Mouse (Mus musculus) liver, embryonic 14.5 days (tissue): ENCODE data around the gene 1700016K19Rik. TPM values are rescaled to one million over a fixed set of nuclear protein-coding genes. Genes with fewer than 3 reads are reported as not detected.

Experiments
- ATAC-seq: fragments of 200-750 bp; cut with Nextera tagmentation; 2 replicates; pipeline ENCODE4 v1.8.0; 2017; ENCODE audit warnings: moderate number of reproducible peaks, mild to moderate bottlenecking, moderate library complexity; ENCODE audit not compliant: insufficient read depth
- DNase-seq, 3 experiments: peaks; one replicate each; pipeline ENCODE4 v3.0.0-alpha.2; 2012 to 2013; ENCODE audit warnings: low read depth in 3 of 3, low spot score in 3 of 3
- H3K27ac ChIP-seq: fragments of 300-500 bp; sonication (generic); 2 replicates; pipeline ENCODE4 v1.5.1; 2014; ENCODE audit warnings: moderate library complexity, mild to moderate bottlenecking, control low read depth, inconsistent platforms
- H3K27me3 ChIP-seq: fragments of 300-500 bp; sonication (generic); 2 replicates; pipeline ENCODE4 v1.6.1; 2014; ENCODE audit warnings: mild to moderate bottlenecking, low read length, moderate library complexity; ENCODE audit not compliant: control insufficient read depth, insufficient read depth
- H3K36me3 ChIP-seq: fragments of 300-500 bp; sonication (generic); replicated peaks from 2 replicates; pipeline ENCODE4 v1.6.1; 2014; ENCODE audit warnings: low read depth; ENCODE audit not compliant: control insufficient read depth, insufficient read depth
- H3K4me1 ChIP-seq, 2 experiments: fragments of 200-500 bp in 1 of 2; fragments of 300-500 bp in 1 of 2; sonication (generic) in 1 of 2; replicated peaks; 2 replicates each; pipeline ENCODE4 v1.6.1; 2012 to 2014; ENCODE audit warnings: antibody characterized with exemption in 1 of 2, inconsistent platforms in 1 of 2, low read length in 1 of 2; ENCODE audit not compliant: control insufficient read depth in 2 of 2, insufficient read depth in 2 of 2
- H3K4me2 ChIP-seq: fragments of 300-500 bp; sonication (generic); 2 replicates; pipeline ENCODE4 v1.6.1; 2014; ENCODE audit warnings: low read depth, mild to moderate bottlenecking, control low read depth, moderate library complexity
- H3K4me3 ChIP-seq, 2 experiments: fragments of 200-500 bp in 1 of 2; fragments of 300-500 bp in 1 of 2; sonication (generic) in 1 of 2; 2 replicates each; pipeline ENCODE4 v1.5.1; 2012 to 2014; ENCODE audit warnings: low read depth in 2 of 2, low read length in 2 of 2, mild to moderate bottlenecking in 2 of 2, control low read depth in 1 of 2, inconsistent platforms in 1 of 2, moderate library complexity in 1 of 2; ENCODE audit not compliant: insufficient read depth in 1 of 2
- H3K9ac ChIP-seq: fragments of 300-500 bp; sonication (generic); replicated peaks from 2 replicates; pipeline ENCODE4 v1.6.1; 2014; ENCODE audit warnings: mild to moderate bottlenecking, control low read depth, moderate library complexity
- H3K9me3 ChIP-seq: fragments of 300-500 bp; sonication (generic); 2 replicates; pipeline ENCODE4 v1.6.1; 2016; ENCODE audit warnings: low read length, mixed read lengths; ENCODE audit not compliant: control insufficient read depth
- CTCF ChIP-seq: IDR thresholded peaks from 2 replicates; pipeline ENCODE4 v1.5.1; 2016; ENCODE audit warnings: antibody characterized with exemption, low read depth, control low read depth
- EP300 ChIP-seq: IDR thresholded peaks from 2 replicates; pipeline ENCODE4 v1.6.1; 2016; ENCODE audit warnings: antibody characterized with exemption, low read depth
- WGBS: fragments of 180-500 bp; shearing (Covaris S2); extraction: QIAGEN DNeasy Blood & Tissue Kit; methylation state at CpG from one replicate; pipeline ENCODE4 v1.1.7; 2014; ENCODE audit not compliant: insufficient replicate concordance; 5-methylcytosine and 5-hydroxymethylcytosine counted together
- polyA plus RNA-seq, 2 experiments: library from polyadenylated mRNA; depleted of rRNA in 1 of 2; stranded (reverse) in 1 of 2; unstranded in 1 of 2; fragments of >200 nt; fragmentation: Nextera tagmentation in 1 of 2; extraction: Ambion mirVana in 1 of 2; gene quantifications; 2 replicates each; pipeline versions ENCODE4 v1.2.1 to v1.2.3; 2012 to 2014

1700016K19Rik gene
- polyA plus RNA-seq, 2 experiments, result not detected

DNA sequence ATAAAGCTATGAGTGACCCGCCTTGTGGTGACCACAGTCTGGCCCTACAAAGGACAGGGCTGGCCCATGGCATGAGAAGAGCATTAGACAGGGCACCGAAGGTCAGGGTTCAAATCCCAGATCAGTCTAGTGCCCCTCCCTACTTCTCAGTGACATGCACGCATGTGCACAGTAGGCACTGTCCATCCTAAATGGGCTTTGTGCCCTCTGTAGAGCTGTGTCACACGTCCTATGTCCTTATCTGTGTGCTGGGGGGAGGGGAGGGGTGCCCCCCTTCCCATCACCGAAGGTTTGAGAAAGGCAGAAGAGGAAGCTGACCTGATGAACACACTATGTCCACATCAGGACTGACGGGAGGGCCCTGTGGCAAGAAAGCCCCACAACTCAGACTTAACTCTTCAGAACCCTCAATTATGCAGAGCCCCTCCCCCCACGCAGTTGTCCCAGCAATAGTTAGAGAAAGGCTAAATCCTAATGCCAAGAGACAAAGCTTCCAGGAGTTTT is 25.4 kb downstream of the 1700016K19Rik start:
- 37% methylated on average over 7 of the region's 7 CpGs for WGBS
- DNase-seq (no peak), ATAC-seq (no peak)
- Histone ChIP-seq H3K9ac (no peak overlapping the region), H3K4me1 (peaks cover 0 to 5% of the 10 kb centered on the region in 2 experiments; a peak in 2 of 4 replicates), H3K36me3 (no peaks in the 10 kb centered on the region), H3K27me3 (peaks cover 25% of the 10 kb centered on the region), H3K9me3 (no peaks in the 10 kb centered on the region), H3K27ac (no peak overlapping the region), H3K4me2 (no peak overlapping the region), H3K4me3 (no peak overlapping the region)
- no peak for TF ChIP-seq EP300
- no peak for TF ChIP-seq CTCF

DNA sequence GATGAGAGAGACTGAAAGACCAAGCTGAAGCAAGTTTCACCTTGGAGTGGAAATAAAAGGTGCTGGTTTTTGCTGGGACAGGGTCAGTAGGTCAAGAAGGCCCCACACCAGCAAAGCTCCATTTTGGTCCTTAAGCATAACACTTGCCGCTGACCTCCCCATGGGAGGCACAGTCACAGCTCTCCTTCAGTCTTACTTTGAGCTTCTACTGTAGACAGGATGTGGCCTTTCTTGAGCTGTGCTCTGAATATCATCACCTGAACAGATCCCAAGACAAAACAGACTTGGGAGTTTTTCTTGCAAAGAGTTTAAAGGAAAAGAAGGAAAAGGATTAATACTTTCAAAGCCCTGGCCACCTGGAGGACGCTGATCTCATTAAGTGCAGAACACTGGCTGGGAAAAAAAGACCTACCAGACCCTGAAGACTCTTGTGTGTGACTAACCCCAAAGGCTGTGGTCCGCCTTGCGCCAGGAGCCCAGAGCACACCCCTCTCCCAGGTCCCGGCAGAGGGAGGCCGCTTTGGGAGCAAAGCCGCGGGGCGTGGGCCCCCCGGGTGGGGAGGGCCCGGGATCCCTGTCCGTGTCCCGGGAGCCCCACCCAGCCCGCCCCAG is 26.9 kb downstream of the 1700016K19Rik start:
- 14% methylated on average over 14 of the region's 14 CpGs for WGBS
- H3K27ac ChIP-seq, result no peak overlapping the region
- H3K4me3 ChIP-seq, result peak overlapping the region in 1 of 2 experiments; percentile 62; a peak in 2 of 4 replicates
- peaks cover 0 to 5% of the 10 kb centered on the region in 2 experiments; a peak in 2 of 4 replicates for H3K4me1 ChIP-seq
- H3K36me3 ChIP-seq, result no peaks in the 10 kb centered on the region
- no peak for ATAC-seq
- no peak overlapping the region for H3K9ac ChIP-seq
- H3K4me2 ChIP-seq, result peak overlapping the region; percentile 76
- peaks cover 25% of the 10 kb centered on the region for H3K27me3 ChIP-seq
- TF ChIP-seq CTCF (no peak), EP300 (no peak)
- no peaks in the 10 kb centered on the region for H3K9me3 ChIP-seq
- no peak for DNase-seq

DNA sequence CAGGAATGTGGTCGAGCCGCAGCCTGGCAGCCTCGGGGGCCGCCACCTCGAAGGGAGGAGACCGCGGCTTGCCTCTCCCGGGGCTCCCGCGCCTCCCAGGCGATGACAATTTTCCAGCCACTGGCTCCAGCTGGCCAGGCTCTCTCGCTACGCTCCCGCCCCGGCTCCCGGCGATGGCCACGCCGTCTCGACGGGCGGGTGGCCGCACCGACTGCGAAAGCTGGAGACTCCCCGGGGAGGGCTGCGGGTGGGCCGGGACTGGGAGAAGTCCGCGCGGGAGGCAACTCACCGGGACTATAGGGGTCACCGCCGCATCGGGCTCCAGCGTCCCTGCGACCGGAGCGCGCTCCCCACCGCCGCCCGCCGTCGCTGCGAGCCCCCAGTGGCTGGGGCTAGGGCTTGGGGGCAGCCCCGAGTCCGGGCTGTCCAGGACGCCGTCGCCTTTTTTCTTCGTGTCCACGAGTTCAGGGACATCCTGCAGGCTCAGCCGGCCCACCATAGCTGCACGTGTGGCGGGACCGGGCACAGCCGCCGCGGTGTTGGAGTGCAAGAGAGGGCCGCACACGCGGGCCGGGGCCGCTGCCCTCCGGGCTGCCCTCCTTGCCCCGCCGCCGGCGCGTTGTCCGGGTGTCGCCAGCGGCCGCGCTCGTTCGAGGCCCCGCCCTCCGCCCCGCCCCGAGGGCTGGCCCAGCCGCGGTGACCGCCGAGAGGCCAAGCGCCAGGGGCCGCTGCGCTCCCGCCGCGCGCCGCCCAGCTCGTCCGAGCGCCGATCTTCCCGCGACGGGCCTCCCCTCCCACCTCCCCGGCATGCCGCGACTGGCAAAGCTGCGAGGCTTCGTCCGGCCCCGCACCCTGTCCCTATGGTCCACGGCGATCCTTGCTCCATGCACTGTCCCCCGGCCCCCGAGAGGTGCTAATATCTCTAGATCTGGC is 27.7 kb downstream of the 1700016K19Rik start, which contains the start of gene Rflnb:
Gene Rflnb (minus strand): TSS at position 644 of the 933 bp plus-strand sequence.
- no peaks in the 10 kb centered on the region for H3K36me3 ChIP-seq
- WGBS, result under 1% methylated on average over 111 of the region's 112 CpGs
- peak within 1 kb of the TSS; percentile 23 for H3K9ac ChIP-seq
- H3K27ac ChIP-seq, result no peak within 1 kb of the TSS
- peak within 1 kb of the TSS; percentile 76 for H3K4me2 ChIP-seq
- peak within 1 kb of the TSS; percentile 52 to 62 for H3K4me3 ChIP-seq
- no peaks in the 10 kb centered on the region for H3K9me3 ChIP-seq
- H3K27me3 ChIP-seq, result peaks cover 25% of the 10 kb centered on the region
- ATAC-seq (peak; percentile 83), DNase-seq (peak; percentile 38 to 50 (median 41))
- peaks cover 0 to 5% of the 10 kb centered on the region in 2 experiments; a peak in 2 of 4 replicates for H3K4me1 ChIP-seq
- no peak for TF ChIP-seq EP300
- no peak for TF ChIP-seq CTCF

DNA sequence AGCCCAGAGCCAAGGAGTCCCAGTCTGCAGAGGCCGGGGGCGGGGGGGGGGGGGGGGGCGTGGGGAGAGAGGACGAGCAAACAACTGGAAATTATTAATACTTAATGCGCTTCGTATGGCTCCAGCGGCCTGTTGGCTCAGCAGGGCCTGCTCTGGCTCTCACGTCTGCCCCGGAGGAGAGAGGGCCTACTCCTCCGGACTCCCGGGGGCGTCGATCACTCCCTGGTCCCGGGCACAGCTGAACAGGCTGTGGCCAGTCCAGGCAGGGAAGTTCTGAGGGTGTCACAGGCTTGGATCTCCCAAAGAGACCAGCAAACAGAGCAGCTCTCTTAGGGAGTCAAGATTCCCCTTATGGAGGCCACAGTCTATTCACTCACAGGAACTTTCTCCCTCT is 28.4 kb downstream of the 1700016K19Rik start:
- no peak overlapping the region for H3K27ac ChIP-seq
- DNase-seq (no peak), ATAC-seq (no peak; the same call in 1 of the 2 replicates)
- H3K4me1 ChIP-seq, result peaks cover 0 to 5% of the 10 kb centered on the region in 2 experiments; a peak in 2 of 4 replicates
- H3K4me2 ChIP-seq, result peak overlapping the region; percentile 76
- peak overlapping the region; percentile 13 to 62; a peak in 3 of 4 replicates for H3K4me3 ChIP-seq
- TF ChIP-seq CTCF (no peak), EP300 (no peak)
- no peaks in the 10 kb centered on the region for H3K9me3 ChIP-seq
- WGBS, result 3% methylated on average over 12 of the region's 14 CpGs
- no peaks in the 10 kb centered on the region for H3K36me3 ChIP-seq
- H3K27me3 ChIP-seq, result peaks cover 25% of the 10 kb centered on the region
- H3K9ac ChIP-seq, result peak overlapping the region; percentile 18; the same call in 1 of the 2 replicates

DNA sequence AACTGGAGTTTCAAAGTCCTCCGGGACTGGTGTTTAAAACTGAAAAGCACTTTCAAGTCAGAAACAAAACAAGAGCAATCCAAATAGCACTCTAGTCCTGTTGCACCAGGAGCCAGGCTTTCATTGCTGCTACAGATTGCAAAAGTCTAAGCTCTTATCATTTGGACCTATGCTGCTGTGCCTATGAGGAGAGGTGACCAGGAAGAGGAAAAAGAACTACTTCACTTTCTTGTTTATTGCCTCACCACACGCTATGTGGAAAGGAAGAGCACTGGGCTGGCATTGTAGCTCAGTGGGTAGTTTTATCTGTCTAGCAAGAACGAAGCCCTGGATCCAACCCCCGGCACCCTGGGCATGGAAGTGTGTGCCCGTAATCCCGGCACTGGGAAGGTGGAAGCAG is 33.6 kb downstream of the 1700016K19Rik start:
- Histone ChIP-seq H3K9ac (no peak overlapping the region), H3K9me3 (no peaks in the 10 kb centered on the region), H3K4me3 (no peak overlapping the region), H3K4me1 (no peaks in the 10 kb centered on the region), H3K4me2 (no peak overlapping the region), H3K27me3 (peaks cover 3% of the 10 kb centered on the region), H3K27ac (no peak overlapping the region), H3K36me3 (no peaks in the 10 kb centered on the region)
- ATAC-seq (no peak), DNase-seq (no peak)
- WGBS, result 55% methylated on average over 6 of the region's 6 CpGs
- TF ChIP-seq EP300, result no peak
- no peak for TF ChIP-seq CTCF
